Mouse (Mus musculus): ENCODE results near the gene Bod1l. TPM values are rescaled to one million over a fixed set of nuclear protein-coding genes. Genes with fewer than 3 reads are reported as not detected.

The Bod1l gene
- total RNA-seq (2021), result 10 to 100 TPM; 14.5 to 15.3 TPM
- long read RNA-seq, experiment 1, partial matches to known transcripts, result 2 of 5 reads
- long read RNA-seq, experiment 1, other reads (novel, unspliced or antisense), result 3 of 5 reads
- long read RNA-seq, experiment 2, partial matches to known transcripts, result 4 of 7 reads
- long read RNA-seq, experiment 2, other reads (novel, unspliced or antisense), result 3 of 7 reads

DNA sequence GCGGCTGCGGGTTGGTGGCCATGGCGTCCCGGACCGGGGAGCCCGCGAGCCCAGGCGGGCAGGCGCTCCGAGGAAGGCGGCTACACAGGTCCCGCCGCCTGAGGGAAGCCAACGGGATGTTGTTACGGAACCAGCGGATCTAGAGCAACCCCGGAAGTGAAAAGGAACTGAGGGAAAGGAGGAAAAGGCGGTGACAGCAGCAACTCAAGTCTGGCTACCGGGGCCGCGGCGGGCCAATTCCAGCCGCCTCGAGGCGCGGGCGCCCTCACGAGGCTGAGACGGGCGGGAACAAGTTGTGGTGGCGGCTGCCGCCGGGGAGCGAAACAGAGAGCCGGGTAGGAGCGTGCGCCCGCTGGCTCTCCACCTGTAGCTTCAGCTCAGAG lies at the start of gene Bod1l:
Gene Bod1l (minus strand): TSS at position 169 of the 383 bp plus-strand sequence.
- peak; percentile 97 for DNase-seq (ENCODE audit: low spot score)

DNA sequence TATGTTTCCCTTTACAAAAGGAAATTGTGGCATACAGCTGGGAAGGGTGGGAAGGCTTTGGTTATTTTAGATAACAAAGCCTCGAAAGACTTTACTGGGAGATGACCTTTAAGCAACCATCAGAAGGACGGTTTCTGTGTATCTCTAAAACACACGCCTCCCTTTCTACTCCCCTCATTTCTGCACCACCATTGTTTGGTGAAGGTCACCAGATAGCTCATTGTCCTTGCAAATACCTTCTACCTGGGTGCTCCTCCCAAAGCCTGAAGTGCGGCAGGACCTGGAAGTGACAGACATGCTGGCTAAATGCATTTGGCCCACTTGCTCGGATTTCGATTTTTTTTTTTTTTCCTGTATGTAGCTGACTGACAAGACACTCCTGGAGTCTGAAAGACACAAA lies 49.2 kb upstream of the Bod1l start:
- no peak for DNase-seq (ENCODE audit: low spot score)

DNA sequence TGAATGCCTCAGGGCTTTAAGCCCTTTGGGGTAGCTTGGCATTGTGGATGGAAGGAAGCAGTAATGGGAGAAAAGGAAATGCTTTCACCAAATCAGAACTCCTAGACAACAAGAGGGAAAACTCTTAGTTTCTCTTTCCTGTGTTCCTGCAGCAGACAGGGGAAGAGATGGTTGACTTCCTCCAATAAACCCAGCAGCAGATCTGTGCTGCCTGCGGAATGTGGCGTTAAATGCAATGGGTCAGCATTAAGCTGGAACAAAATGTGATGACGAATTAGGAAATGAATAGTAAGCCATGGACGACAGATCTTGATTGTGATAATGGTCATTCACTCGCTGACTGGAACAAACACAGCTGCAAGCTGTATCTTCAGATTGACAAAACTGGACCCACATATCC lies 46.8 kb upstream of the Bod1l start:
- no peak for DNase-seq (ENCODE audit: low spot score)

DNA sequence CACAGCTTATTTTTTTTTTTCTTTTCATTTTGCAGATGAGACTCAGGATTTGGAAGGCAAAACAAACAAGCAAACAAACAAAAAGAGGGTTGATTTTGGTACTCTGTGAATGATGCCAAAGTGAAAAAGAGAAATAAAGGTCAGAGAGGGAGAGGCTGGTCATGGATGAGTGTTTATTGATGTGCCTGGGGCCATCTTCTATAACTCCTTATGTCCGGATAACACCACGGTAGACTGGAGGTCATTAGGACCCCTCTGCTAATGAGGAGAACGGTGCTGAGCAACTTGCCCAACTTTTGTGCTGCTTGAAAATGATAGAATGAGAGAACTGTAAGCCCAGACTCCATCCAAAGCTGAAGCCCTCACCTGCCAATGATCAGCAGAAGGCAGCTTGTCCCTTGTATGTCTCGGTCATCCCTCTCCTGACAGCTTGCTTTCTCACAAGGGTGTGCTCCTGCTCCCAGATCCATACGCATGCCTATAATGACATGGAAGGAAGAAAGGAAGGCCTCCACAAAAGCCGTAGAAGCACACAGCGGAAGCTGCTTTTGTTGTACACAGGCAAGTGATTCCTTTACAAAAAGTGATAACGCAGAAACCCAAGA lies 45.2 kb upstream of the Bod1l start:
- DNase-seq (ENCODE audit: low spot score), result no peak

DNA sequence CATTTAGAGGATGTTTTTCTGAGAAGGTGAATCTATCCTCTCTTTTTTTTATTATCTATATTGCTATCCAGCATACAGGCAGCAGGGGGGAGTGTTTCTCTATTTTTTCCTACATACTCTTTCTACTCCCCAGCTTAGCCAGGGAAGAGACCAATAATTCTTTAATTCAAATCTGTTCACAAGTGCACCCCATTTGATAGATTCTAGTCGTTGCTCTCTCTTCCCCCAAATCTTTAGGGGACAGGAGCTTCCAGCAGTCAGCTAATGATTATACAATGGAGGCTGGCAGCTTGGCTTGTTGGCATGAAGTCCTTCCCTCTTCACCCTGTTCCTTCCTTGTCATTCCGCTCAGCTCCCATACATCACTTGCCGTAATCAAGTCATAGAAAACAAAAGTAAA lies 44.7 kb upstream of the Bod1l start:
- DNase-seq (ENCODE audit: low spot score), result no peak

DNA sequence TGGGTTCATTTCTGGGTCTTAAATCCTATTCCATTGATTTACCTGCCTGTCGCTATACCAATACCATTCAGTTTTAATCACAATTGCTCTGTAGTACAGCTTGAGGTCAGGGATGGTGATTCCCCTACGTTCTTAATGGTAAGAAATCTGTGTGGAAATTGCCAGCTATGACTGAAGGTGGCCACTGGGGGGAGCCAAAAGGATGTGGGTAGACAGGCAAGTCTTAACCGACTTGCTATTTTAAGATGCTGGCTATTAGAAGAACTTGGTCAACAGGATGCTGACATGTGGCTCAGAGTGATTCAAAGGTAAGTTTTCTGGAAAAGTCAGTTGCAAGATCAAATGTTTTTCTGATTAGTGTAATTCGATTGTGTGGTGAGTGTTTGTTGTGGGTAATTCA lies 43.6 kb upstream of the Bod1l start:
- DNase-seq (ENCODE audit: low spot score), result peak; percentile 39

DNA sequence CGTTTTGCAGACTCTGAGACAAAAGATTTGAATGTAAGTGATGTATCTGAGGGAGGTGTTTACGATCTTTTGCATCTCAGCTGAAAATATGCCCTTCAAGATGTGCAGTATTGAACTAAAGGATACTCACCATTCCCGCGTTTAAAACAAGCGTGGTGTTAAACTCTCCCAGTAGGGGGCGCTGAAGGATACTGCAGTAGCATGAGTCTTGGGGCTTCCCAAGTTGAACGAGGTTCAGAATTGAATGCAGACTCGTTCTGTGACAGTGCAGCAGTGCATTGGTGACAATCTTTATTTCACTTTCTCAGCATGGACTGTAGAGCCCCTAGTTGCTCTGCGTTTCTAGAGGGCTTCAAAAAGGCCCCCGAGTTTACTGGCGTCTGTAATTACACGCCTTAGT lies 40.4 kb upstream of the Bod1l start:
- DNase-seq (ENCODE audit: low spot score), result peak; percentile 38

DNA sequence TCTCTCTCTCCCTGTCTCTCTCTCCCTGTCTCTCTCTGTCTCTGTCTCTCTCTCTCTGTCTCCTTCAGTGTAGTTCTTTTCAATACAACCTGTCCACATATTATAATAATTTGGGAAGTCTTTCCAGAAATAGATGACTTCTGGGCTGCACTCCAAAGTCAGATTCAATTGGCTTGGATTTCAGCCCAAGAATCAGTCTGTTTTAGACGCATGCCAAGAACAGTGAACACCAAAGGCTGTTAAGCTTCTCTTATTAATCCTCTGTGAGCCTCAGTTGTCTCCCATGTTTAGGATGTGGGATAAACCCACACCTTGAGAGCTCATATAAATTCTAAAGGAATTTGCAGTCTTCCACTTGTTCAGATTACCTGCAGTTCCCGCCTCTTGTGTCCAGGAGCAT lies 27.0 kb upstream of the Bod1l start:
- DNase-seq (ENCODE audit: low spot score), result no peak

DNA sequence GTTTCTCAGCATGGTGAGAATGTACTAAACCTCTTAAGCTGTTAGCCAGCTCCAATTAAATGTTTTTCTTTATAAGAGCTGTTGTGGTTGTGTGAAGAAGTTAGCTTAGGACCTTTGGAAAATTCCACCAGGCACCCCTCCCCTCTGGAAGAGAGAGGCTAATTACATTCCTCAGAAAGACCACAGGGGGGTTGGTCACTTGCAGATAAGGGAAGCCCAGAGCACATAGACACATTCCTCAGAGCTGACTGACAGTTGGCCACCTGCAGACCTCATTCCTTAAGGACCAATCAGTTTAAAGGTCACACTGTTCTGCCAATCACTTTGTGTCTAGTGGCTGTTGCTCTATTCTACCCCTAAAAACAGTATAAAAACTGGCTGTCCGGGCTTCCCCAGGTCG lies 11.7 kb upstream of the Bod1l start:
- DNase-seq (ENCODE audit: low spot score), result no peak

DNA sequence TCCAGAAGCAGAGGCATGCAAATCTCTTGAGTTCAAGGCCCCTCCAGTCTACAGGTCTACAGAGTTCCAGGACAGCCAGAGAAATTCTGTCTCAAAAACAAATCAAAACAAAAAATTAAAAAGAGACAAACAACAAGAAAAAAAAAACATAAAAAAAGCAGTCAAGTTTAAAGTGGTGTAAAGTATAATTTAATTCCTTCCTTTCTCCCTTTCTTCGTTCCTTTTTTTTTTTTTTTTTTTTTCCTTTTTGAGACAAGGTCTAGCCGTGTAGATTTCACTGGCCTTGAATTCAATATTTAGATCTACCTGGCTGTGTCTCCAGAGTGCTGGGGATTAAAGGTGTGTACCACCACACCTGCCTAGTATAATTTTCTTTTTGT lies 1.4 kb upstream of the Bod1l start:
- DNase-seq (ENCODE audit: low spot score), result no peak

DNA sequence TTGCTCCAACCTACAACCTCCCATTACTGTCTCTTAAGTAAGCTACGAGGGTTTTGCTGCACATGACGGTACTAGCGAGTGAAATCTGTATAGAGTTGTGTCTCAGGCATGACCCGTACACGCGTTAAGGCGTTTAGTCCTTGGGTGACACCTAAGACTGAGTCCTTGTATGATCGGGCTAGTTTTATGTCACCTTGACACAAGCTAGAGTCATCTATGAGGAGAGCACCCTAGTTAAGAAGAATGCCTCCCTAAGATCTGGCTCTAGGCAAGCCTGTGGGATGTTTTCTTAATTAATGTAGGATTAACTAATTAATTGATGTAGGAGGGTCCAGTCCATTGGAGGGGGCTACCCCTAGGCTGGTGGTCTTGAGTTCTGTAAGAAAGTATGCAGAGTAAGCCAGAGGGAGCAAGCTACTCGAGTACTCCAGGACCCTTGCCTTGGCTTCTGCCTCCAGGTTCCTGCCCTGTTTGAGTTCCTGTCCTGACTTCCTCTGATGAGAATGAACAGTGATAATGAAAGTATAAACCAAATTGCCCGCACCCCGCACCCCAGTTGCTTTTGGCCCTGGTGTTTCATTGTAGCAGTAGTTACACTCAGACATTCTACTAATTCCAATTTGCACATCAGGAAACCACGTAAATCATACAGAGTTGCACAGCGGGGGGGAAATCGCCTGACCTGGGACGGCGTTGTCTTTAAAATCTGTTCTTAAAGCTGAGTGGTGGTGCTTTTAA lies 874 bp upstream of the Bod1l start:
- peak; percentile 18 for DNase-seq (ENCODE audit: low spot score)

DNA sequence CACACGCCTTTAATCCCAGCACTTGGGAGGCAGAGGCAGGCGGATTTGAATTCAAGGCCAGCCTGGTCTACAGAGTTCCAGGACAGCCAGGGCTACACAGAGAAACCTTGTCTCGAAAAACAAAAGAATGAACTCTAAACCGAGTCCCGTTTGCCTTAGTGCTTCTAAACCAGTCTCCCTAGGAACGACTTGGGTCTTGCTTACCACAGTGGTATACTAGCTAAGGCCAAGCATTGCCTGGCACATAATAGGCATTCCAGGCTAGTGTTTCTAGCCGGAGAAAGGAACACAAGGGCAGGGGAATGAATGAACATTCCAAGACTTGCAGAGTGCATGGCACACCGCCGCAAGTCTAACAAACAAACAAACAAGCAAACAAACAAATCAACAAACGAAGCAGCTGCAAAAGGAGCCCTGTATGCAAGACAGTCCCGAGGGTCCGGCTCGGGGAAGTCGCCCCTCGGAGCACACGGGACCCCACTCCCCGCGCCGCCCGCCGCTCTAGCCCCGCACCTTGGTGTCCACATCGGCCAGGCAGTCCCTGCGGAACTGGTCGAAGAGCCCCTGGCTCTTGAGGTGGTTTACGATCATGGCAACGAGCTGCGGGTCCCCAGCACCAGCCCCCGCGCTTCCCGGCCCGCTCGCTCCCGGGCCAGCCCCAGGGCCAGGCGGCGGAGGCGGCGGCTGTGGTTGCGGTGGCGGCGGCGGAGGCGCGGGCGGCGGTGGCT lies 532 bp downstream of the Bod1l start:
- DNase-seq (ENCODE audit: low spot score), result no peak

DNA sequence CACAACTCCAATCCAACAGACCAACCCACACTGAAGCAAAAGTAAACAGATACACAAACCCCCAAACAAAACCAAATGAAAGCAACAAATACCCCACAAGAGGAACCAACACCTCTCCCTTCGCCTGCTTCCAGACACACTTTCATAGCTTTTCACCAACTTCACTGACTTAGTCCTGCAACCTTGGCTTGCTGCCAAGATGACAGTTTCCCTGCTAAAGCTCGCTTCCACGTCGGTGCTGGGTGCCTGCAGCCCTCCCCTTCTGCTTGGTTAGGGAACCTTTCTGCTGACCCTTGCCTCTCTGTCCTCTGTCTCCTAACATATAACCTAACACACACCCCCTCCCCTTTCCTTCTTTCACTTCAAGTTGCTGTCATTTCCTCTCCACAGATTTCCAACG lies 1.4 kb downstream of the Bod1l start:
- DNase-seq (ENCODE audit: low spot score), result no peak

DNA sequence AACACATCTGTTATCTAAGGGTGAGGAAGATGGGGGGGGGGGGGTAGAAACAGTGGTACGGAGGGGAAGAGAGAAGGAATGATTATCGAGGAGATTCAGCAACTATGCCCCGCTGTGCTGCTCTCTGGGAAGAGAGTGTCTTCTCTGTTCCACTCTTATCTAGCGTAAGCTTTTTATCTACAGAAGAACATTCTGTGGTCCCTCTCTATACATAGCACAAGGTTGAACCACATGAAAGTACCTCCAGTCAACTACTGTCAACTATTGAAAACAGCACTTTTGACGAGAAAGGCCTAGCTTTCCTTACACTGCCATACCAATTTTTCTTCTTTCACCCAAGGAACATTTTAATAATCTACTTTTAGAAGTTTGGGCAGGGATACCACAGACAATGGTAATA lies 2.4 kb downstream of the Bod1l start:
- no peak for DNase-seq (ENCODE audit: low spot score)

DNA sequence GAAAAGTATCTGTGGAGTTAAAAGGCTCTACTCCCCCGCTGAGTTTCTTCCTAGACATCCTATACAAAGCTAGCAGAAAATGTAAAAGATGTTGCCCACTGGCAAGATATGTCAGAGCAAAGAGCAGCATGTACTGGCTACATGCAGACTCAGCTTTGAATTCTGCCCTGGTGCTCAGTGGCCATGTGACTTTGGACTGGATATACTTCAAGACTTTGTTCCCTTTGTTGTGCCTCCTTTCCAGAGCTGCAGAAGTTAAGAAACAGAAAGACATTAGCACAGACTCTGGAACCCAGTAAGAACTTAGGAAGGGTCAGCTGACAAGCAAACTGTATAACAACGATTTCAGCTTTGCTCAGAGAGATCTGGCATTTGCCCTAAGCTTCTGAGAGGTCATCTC lies 14.0 kb downstream of the Bod1l start:
- no peak for DNase-seq (ENCODE audit: low spot score)

DNA sequence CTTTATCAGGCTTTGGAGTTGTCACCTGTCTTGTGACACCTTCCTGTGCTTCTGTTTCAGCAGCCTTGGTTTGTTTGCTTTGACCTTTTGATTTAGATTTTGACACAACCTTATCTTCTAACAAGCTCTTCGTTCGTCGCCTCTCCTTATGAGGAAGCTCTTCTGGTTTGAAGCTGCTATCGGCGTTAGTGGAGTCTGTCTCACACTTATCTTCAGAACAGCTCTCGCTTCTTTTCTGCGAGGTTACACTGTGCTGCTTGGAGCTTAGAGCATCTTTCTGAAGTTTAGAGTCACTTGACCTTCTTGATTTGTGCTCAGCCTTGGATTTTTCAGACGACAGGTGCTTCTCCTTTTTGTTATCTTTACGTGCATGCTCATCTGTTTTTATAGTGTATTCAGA lies 23.0 kb downstream of the Bod1l start:
- no peak for DNase-seq (ENCODE audit: low spot score)

DNA sequence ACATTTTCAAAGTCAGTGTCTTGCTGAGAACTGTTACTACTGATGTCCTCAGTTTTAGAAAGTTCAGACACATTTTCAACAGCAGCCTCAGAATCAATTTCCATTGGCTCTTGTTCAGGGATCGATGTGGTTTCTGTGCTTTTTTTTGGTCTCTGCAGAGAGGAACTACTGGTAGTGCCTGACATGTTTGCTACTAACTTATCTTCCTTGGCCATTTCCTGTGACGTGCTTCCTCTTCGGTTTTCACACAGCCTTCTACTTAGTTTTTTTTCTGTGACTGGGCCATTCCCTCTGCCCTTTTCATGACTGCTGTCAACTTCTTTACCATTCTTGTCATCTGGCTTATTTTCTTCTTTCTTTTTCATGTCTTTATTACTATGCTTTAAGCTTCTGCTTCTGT lies 23.6 kb downstream of the Bod1l start:
- DNase-seq (ENCODE audit: low spot score), result no peak

DNA sequence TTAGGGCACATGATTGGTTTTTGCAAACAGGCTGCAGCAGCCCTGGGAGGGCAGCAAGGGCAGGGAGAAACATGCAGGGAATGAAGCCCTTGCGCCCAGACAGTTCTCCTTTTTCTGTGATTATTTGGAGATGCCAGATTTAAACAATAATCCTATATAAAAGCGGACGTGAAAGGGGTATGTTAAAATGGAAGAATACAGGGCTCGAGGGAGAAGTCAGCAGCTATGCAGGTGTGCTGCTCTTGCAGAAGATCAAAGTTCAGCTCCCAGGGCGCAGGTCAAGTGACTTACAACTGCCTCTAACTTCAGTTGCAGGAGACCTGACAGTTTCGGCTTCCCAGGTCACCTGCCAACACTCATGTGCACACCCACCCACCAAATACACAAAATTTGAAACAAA lies 31.6 kb downstream of the Bod1l start:
- no peak for DNase-seq (ENCODE audit: low spot score)

DNA sequence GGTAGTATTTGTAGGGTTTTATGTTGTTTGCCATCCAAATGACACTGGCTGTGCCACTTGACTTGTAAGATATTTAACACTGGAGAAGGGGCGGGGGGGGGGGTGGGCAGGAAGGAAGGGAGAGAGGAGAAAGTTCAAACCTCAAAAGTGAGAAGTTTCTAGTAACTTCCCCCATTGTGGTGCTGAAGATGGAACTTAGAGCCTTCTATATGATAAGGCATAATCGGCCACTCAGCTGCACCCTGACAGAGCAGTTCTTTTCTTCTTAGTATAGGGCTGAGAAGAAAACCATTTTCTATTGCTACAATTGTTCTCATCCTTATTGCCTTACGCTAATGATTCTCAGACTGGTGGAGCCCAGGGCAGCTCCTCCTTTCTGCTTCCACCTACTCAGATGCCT lies 32.8 kb downstream of the Bod1l start:
- DNase-seq (ENCODE audit: low spot score), result no peak

DNA sequence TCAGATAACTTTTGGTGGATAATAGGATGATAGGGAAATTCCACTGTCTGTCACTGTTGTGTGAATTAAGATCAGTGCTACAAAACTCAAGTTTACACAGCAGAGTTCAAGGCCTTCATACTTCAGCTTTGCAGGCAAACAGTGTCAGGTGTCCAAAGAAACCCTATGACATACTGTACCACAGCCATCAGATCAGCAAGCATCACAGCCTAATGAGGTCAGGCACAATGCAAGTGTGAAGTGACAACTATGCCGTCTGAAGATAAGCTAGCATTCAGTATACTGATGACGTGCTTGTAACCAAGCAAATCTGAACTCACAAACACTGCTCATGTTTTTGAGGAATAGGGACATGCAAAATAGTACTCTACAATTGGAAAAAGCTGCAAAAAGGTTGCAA lies 36.7 kb downstream of the Bod1l start:
- DNase-seq (ENCODE audit: low spot score), result no peak

DNA sequence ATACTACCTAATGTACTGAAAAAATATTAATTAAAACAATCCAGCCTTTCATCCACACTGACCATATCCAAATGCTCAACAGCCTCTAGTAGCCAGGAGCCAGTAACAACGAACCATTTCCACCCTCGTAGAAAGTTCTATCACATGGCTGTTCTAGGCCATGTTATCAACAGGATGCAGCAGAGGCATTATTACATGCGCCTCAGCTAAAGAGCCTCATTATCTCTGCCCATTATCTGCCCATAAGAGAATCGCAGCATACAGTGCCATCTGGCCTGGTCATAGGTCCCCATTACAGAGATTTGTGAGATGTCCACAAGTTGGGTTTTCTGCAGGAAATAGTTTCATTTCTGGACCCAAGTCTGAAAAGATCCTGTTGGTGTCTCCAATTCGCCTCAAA lies 37.9 kb downstream of the Bod1l start:
- no peak for DNase-seq (ENCODE audit: low spot score)

DNA sequence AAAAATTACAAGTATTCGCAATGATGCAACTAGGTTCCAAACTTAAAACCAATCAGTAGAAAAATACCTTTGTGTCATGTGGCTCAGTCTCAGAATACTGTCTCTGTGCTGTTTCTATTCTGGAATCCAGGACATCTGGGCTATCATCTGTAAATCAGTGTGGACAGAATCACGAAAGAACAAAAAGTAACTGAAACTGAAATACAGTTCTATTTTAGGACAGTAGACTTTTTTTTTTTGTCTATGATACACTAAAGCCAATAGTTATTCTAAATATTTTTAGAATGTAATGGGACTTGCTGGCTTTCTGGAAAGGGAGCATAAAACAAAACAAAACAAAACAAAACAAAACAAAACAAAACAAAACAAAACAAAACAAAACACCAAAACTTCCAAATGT lies 39.0 kb downstream of the Bod1l start:
- no peak for DNase-seq (ENCODE audit: low spot score)

DNA sequence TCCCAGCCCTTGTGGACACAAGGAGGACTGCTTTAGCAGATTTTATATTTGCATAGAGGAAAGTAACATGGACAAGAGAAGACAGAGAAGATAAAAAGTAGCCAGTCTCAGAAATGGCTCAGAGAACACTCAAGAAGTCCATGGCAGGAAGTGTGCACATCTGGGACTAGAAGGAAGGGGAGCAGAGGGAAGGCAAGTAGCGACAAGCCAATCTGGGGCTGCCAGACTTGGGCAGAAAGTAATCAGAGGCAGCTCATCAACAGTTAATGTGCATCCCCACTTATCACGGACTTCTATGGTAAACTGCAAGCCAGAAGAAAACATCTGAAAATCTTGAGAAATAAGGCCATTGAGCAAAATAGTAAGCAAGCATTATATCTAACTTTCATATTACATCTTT lies 39.5 kb downstream of the Bod1l start:
- DNase-seq (ENCODE audit: low spot score), result no peak
